Mouse (Mus musculus) telencephalon, adult 2 months (tissue): ENCODE results near the gene Prss12.
A peak's percentile ranks its signal among the peaks of the same experiment; 100 is the strongest.
"Not testable (repeated sequence)": the region's sequence is repeated elsewhere in the genome, so short reads cannot be mapped to it uniquely, and the experiment has no call there.

Experiments used
- DNase-seq: peaks from one replicate; pipeline ENCODE4 v3.0.0-alpha.2; 2011; ENCODE audit warnings: low read depth, low spot score

The Prss12 gene

DNA sequence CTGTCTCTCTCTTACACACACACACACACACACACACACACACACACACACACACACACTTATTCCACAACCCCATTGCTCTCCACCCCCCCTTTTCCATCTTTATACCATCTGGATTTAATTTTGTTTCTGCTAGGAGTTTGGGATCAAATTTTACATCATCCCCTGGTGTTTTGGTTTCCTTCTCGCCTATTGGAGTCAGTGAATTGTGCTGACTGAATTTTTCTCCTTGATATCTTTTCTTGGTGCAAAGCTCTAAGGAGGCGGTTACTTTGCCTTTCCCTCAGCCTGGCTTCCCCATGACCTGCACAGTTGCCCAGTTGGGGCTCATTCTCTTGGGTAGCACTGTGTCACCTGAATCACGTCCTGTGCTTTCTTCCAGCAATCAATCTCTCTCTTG, 30.1 kb downstream of the Prss12 start:
- DNase-seq = no peak

DNA sequence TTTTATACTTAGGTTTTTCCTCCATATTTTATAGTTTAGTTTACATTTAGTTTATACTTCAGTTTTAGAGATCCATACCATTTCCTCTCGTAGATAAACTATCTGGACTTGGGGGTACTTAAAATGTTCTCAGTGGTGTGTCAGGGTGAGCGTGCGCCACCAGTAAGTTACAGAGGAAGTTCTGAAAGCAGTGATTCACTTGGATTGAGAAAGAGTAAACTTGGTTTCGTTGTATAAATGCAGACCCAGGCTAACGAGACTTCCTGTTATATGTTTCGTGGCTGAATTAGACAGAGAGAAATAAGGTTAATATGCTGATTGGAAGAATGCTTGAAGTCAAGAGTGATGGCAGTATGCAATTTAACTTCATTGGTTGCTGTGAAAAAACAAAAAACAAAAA, 34.6 kb downstream of the Prss12 start:
- no peak for DNase-seq

DNA sequence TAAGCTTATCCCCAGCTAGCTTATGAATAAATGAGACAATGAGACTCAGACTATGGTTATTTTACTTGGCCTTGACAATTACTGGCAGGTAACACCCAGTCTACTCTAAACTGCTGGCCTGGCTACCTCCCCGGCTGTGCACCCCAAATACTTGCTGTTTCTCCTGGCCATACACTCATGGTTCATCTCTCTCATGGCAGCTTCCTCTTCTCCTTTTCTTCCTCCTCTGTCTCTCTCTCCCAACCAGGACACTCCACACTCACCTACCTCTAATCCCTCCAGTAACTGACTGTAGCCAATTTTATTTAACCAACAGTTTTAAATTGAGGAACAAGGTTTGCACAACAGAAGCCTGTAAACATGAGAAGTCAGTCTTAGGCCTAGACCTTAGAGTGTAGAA, 45.1 kb downstream of the Prss12 start:
- no peak for DNase-seq

DNA sequence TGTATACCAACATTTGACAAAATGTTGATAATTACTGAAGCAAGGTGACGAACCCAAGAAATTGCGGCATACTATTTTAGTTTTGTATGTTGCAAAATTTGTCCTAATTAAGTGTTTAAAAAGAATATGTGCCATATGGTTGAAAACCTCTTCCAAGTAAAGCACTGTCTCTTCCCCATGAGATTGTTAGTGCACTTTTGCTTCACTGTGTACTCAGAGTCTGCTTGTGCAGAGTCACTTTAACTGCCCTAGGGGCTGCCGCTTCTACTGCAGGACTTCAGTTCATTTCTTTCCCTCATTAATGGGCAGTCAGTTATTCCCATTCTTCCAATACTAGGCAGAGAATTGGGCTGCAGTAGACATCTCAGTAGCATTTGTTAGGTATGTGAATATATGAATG, 46.5 kb downstream of the Prss12 start:
- no peak for DNase-seq

DNA sequence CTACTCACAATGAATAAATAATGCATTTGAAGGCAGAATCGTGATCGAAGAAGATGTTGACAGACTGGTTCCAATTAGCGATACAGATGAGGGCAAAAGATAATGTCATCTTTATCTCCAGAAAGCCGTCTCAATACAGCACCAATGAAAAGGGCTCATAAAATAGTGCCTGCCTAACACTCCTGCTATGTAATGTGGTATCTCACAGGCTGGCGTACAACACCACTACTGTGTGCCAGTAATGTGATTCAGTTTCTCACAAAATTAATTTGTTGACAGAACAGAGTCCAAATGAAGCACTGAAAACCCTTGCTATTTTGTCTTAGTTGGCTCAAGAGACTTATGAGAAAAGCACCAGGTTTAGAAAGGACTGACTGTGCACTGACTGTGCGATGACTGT, 48.4 kb downstream of the Prss12 start:
- DNase-seq = no peak

DNA sequence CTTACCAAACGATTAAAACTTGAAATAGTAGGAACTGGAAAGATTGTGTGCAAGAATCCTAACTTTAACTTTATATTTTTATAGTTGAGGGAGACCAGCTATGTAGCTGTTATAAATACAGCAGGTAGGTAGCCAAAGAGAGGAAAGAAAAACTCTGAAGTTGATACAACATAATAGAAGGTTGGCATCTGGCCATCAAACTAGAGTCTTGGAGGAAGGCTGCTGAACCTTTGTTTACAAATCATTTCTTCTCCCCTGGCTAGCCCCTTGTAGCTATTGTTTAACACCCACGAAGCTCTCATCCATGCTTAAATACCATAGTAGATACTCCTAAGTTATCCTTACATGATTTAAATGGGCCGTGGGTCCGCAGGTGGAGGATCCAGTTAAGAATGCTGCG, 52.1 kb downstream of the Prss12 start:
- DNase-seq = no peak

DNA sequence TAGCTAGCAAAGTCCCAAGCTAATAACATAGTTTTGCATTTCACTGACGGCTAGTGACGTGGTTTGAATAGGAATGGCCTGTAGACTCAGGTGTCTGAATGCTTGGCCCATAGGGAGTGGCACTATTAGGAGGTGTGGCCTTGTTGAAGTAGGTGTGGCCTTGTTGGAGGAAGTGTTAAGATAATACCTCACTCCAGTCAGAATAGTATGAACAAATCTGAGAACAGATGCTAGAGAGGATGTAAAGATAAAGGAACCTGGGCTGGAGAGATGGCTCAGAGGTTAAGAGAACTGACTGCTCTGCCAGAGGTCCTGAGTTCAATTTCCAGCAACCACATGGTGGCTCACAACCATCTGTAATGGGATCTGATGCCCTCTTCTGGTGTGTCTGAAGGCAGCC, 55.1 kb downstream of the Prss12 start:
- DNase-seq = not testable (repeated sequence)

DNA sequence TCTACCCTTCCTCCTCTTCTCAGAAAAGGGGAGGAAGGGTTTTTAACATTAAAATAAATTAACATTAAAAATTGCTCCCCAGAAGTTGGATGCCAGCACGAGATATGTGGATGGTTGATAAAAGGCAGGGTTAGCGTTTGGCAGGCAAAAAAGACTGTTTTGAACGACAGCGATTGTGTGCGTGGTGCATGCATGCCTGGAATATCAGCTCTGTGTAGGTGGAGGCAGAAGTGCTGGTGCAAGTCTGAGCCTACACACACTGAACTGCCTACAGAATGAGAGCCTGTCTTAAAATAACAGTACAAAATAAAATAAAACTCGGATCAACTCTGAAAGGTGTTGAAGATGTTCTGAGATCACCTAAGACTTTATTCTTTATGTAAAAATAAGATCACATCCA, 57.2 kb downstream of the Prss12 start:
- DNase-seq = peak; percentile 83

DNA sequence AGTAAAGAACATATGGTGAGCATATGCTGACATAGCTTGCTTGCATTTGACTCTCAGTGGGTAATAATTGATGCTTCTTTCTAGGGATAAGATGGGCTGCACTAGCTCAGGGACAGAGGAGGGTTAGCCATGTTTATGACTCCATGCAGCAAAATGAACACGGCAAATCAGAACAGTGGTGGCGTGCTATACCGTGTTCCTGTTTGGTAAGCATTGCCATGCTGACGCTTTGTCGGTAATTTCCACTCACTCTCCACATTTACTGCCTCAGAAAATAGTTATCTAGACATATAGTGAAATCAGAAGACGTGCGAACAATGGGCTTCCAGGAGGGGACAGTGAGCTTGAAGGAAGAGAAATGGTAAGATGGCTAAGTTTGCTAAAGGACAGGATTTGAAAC, 58.1 kb downstream of the Prss12 start:
- DNase-seq = no peak

DNA sequence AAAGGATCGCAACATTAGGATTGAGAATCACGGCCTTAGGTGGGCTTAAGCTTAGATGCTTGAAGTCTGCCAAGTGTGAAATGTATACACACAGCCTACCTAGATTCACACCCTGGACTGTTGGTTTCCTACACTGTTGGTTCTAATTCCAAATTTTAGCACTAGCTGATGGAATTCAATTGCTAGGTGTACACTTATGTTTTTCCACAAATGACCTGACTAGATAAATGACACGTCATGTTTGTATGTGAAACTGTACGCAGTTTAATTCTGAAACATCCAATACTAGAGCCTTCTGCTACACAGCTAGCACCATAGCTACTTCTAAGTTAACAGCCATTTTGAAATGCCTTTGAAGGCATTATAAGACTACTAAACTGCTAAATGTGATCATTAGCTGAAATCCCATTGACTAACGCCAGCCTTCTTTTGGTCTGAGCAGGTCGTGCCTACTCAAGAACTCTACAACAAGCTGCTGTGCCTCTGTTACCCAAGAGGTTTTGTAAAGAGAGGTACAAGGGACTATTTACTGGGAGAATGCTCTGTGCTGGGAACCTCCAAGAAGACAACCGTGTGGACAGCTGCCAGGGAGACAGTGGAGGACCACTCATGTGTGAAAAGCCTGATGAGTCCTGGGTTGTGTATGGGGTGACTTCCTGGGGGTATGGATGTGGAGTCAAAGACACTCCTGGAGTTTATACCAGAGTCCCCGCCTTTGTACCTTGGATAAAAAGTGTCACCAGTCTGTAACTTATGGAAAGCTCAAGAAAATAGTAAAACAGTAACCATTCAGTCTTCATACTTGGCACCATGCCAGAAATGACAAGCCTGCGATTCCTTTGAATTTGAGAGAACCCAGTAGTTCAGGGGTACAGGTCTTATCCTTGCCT, 59.3 kb downstream of the Prss12 start:
- no peak for DNase-seq

DNA sequence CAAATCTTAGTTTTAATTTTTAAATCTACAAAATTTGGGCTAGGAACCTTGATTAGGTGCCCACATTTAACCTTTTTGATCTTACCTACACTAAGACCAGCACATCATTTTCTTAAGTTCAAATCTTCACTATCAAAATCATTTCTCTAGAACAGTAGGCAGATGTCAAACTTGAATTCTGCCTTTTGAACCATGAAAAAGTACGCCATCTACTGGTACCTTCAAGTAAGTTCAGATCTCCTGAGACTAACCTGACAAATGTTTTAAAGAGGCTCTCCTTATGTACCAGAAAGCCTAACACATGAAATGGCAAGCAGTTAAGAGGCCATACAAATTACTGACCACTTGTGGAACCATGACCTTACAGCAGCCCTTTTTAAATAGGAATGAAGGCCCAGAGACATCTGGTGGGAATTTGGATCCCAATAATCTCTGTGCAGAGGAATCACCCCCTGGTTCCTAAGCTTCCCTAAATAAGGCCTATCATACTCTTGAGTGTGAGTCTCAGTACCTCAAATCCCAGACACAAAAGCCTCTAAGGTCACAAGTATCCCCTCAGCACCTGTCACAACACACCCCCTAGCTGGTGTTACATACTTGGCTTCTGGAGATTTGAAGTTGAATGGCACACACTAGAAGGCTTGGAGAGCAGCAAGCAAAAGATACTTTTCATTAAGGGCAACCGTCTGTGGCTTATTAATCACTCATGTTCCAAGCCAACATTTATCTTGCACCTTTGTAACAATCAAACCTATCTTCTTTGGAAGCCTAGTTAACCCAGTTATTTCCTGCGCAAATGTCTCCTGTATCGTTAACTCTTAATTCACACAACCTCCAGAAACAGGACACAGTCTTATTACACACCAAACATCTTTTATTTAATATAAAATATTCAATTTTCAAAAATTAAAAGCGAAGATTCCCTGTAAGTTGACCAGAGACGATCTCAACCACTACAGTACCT, 60.3 kb downstream of the Prss12 start:
- peak; percentile 34 for DNase-seq

DNA sequence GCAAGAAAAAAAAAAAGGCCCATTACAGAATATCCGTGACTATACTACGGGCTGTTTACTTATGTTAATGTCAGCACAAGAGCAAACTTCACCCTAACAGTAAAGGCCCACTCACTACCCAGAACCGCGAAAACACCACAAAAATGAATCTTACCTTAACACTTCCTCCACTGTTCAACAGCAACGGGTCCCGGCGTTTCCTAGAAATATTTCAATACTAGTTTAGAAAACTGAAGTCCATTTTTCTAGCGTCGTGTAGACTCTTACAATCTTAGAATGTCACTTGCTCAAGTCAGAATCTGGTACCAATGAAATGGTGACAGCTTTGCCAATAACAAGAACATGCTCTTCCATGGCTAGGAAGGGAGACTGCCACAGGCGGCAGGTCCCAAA, 60.9 kb downstream of the Prss12 start:
- no peak for DNase-seq

DNA sequence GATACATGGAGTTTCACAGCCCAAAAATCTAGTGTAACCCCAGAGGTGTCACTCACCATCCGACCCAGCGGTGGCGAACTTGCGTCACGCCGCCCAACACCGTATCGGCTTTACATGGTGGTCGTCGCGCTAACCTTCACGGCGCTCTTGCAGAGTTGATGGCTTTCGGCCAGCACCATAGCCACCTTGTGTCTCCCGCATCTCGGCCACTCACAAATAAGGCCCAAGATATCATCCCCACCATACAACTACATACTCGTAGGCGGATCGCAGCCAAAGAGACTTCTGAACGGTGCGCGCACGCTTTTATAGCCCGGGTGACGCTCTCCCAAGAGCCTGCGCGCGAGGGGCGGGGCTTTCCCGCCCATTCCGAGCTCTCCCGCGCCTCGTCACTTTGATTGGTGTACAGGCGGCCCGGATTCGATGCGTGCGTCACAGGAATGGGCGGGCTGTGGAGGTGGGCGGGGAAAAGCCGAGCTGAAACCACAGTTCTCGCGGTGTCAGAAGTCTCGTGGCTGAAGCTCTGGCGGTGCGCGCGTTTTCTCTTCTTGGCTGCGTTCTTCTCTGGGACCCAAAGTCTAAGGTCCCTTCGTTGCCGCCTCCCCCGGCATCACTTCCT, 61.5 kb downstream of the Prss12 start:
- peak; percentile 98 for DNase-seq

DNA sequence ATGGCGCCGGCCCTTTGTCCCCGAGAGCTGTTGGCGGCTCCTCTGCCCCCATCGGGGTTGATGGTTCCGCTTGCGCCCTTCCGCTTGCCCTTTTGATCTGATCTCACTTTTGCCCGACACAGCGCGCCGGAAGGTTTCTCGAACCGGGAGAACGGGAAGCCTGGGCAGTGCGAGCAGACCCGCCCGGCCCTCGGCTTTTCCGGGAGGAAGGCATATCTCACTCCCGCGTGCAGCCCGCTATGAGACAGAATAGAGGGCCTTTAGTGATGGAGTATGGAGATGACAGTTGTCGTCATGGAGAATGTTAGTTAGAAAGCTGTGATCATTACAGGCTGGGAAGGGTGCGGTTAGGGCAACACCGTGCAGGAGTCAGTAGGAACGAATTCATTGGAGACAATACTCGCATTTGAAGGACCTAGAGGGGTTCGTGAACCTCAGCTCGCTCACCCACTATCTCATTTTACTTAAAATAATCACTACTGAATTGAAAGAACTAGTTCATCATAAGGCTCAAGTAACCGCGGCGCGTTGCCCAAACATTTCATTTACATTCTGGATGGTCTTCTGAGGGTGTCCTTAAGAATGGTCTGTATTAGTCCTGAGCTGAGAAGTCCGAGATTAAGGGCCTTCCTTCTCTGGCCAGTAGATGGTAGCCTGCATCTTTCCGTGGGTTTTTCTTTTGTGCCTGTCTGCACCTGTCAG, 62.1 kb downstream of the Prss12 start:
- DNase-seq = peak; percentile 32

DNA sequence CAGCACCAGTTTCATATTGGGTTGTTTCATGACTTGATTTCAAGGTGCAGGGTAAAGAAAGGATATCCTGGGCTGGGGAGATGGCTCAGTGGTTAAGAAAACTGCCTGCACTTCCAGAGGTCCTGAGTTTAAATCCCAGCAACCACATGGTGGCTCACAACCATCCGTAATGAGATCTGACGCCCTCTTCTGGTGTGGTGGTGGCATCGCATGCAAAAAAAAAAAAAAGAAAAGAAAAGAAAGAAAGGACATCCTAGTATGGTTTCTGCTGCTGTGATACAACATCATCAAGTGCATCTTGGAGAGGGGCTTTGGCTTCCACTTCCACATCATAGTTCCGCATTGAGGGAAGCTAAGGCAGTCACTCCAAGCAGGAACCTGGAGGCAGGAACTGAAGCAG, 65.1 kb downstream of the Prss12 start:
- no peak for DNase-seq

DNA sequence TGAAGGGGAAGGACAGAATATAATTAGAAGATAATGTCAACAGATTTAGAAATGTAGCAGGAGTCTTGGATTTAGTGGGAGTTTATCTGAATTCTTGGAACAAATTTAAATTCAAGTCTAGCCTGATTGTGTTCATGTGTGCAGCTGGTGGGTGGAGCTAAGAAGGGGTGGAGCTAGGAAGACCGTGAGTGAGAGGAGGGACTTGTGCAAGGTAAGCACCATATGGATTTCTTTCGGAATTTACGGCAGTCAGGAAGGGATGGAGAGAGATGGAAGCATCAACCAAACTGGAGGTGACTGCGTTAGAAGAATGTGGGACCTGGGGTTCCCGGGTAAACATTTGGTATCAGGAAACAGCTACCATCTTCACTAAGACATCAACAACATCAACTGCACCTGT, 68.2 kb downstream of the Prss12 start:
- DNase-seq = no peak

DNA sequence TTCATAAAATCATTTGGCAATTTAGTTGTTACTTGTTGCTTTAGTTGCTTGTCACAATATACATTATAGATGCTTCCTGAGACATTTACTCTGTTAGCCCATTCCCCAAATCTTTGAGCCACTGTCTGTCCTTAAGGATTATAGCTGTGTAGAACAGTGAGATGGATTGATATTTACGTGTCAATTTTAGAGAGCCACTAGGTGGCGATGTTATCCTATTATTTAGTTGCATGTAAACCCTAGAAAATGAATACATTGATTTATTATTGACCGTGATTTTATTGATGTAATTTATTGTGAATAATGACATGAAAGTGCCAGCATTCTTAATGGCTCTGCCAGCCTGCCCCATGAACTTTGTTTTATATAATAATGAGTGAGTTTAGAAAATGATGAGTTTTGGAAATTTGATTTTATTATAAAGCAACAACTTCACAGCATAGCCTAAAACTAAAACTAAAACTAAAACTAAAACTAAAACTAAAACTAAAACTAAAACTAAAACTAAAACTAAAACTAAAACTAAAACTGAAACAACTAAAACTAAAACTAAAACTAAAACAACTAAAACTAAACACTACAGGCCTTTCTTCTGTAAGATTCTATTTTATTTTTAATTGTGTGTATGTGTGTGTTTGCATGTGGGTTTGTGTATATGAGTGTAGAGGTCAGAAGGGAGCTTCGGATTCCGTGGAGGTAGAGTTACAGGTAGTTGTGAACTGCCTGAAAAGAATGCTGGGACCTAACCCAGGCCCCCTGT, 69.1 kb downstream of the Prss12 start:
- peak; percentile 39 for DNase-seq

DNA sequence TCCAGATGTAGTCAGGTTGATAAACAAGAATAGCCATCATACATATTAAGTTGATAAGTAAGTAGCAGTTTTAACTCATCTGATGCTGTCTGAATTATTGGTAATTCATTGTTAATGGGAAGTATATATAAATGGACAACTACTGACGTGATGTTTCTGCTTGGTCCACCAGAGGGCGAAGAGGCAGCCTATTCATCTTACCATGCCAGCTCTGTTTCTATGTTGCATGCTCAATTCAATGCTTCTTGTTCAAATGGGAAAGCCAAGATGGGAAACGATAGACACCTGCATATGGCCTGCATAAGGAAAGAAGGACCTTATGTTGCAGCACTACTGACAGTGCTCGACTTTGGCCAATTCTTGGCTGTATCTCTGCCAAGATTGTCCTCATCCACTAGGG, 70.1 kb downstream of the Prss12 start:
- peak; percentile 50 for DNase-seq

DNA sequence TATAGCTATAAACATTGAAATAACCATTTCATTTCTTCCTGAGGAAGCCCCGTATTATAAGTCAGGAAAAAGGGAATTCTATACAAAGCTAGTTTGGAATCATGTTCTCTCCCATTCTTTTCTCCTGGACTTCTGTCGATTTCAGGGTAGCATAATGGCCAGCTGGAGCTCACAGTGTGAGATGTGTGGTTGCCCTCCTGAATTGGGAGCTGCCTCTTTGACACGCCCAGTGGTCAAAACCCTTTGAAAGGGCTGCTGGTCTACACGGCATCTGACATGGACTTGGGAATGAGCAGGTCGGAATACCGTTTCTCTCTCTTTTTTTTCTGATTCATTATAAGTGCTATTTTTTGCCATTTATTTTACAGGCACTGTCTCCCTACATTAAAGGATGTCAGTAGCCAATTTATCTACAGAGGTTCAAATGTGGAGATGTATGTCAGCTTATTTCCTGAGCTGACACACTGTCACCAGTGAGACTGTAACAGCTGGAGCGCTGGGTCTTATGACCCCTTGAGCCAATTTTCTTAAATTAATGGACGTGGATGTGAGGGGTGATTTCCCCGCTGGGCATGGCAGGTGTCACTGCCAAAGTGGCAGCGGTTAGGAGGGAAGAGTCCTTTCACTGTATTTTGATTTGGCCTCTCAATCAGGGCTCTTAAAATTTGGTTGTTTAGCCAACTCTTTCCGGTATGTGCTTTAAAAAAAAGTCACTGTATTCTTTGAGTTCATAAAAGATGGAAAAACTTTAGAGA, 79.8 kb downstream of the Prss12 start:
- no peak for DNase-seq
